Mouse (Mus musculus): Measurements from ENCODE around the gene Gm14418. TPM values are rescaled to one million over a fixed set of nuclear protein-coding genes. Genes with fewer than 3 reads are reported as not detected.
"Not testable (repeated sequence)": the region's sequence is repeated elsewhere in the genome, so short reads cannot be mapped to it uniquely, and the experiment has no call there.

The Gm14418 gene
- total RNA-seq (2021) = 10 to 100 TPM; 36.2 to 38.6 TPM
- long read RNA-seq, experiment 1, partial matches to known transcripts = 5 of 14 reads
- long read RNA-seq, experiment 1, other reads (novel, unspliced or antisense) = 7 of 14 reads
- long read RNA-seq, experiment 2, transcript Gm14418-201 (4 exons, 1,415 nt) = major isoform, 11 of 48 reads
- long read RNA-seq, experiment 2, partial matches to known transcripts = 27 of 48 reads
- long read RNA-seq, experiment 2, other reads (novel, unspliced or antisense) = 10 of 48 reads

DNA sequence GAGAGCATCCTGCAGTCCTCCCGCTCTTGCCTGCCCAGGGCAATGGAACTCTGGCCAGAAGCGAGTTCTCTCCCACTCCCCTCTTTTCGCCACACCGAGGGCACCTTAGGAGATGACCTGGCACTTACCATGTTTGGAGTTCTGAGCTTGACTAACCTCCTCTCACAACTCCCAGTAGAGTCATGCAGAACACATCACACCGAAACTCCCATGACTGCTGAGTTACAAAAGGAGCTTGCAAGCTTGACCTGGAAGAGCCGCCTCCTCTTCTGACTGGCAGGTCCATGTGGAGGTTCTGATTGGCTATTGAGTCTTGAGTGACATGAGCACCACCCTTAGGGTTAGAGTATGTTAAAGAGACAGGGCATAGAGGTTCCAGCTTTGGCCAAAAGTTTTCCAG is at the start of gene Gm14418:
Gm14418 (minus strand) TSS at position 225 of the 400 bp plus-strand sequence.
- not testable (repeated sequence) for DNase-seq (ENCODE audit: low spot score in 2 of 2)

Other genes starting within 250 kb of the Gm14418 start
- 10 to 100 TPM; 56.2 to 60.9 TPM for gene Gm14410, start 191.9 kb downstream of the Gm14418 start, total RNA-seq (2021)
- gene Gm14409, start 131.3 kb downstream of the Gm14418 start, total RNA-seq (2021) = 1 to 10 TPM; 1.2 to 1.3 TPM
- gene Gm14412, start 74.0 kb downstream of the Gm14418 start, total RNA-seq (2021) = 1 to 10 TPM; 3.9 to 4.1 TPM
- 10 to 100 TPM; 35.4 to 41.2 TPM for gene Zfp970, start 66.4 kb upstream of the Gm14418 start, total RNA-seq (2021)
- gene Gm14403, start 99.9 kb upstream of the Gm14418 start, total RNA-seq (2021) = 10 to 100 TPM; 34.2 to 38.9 TPM
- gene Gm14406, start 179.9 kb upstream of the Gm14418 start, total RNA-seq (2021) = not detected

Measured in layer of hippocampus, postnatal 14 days (tissue).